Mouse (Mus musculus) liver, embryonic 14.5 days (tissue): ENCODE data around the gene Ergic1.

Experiments used
- CTCF ChIP-seq: IDR thresholded peaks from 2 replicates; pipeline ENCODE4 v1.5.1; 2016; ENCODE audit warnings: antibody characterized with exemption, low read depth, control low read depth
- EP300 ChIP-seq: IDR thresholded peaks from 2 replicates; pipeline ENCODE4 v1.6.1; 2016; ENCODE audit warnings: antibody characterized with exemption, low read depth

GRCm38 (mm10) chr17:26598845-26599244 is 37.6 kb downstream of the Ergic1 start:
- TF ChIP-seq CTCF (no peak), EP300 (no peak)
